Mouse (Mus musculus) lung, embryonic 14.5 days (tissue): ENCODE data around the gene Mettl7b. TPM values are rescaled to one million over a fixed set of nuclear protein-coding genes. Genes with fewer than 3 reads are reported as not detected.

Source experiments
- ATAC-seq: fragments of 200-750 bp; cut with Nextera tagmentation; 2 replicates; pipeline ENCODE4 v1.8.0; 2017; ENCODE audit warnings: mild to moderate bottlenecking, moderate TSS enrichment, moderate library complexity; ENCODE audit not compliant: insufficient read depth
- DNase-seq: peaks from one replicate; pipeline ENCODE4 v3.0.0-alpha.2; 2015
- H3K27ac ChIP-seq: fragments of 300-500 bp; sonication (generic); 2 replicates; pipeline ENCODE4 v1.5.1; 2014; ENCODE audit warnings: low read depth, mild to moderate bottlenecking, moderate library complexity
- H3K27me3 ChIP-seq: fragments of 300-500 bp; sonication (generic); 2 replicates; pipeline ENCODE4 v1.6.1; 2014; ENCODE audit warnings: low read length, control low read depth; ENCODE audit not compliant: insufficient read depth
- H3K36me3 ChIP-seq: fragments of 300-500 bp; sonication (generic); 2 replicates; pipeline ENCODE4 v1.6.1; 2014; ENCODE audit warnings: control low read depth; ENCODE audit not compliant: insufficient read depth
- H3K4me1 ChIP-seq: fragments of 300-500 bp; sonication (generic); 2 replicates; pipeline ENCODE4 v1.6.1; 2014; ENCODE audit warnings: antibody characterized with exemption, control low read depth; ENCODE audit not compliant: insufficient read depth
- H3K4me2 ChIP-seq: fragments of 300-500 bp; sonication (generic); 2 replicates; pipeline ENCODE4 v1.6.1; 2014; ENCODE audit warnings: mild to moderate bottlenecking
- H3K4me3 ChIP-seq: fragments of 300-500 bp; sonication (generic); 2 replicates; pipeline ENCODE4 v1.5.1; 2014; ENCODE audit warnings: low read depth, low read length
- H3K9ac ChIP-seq: fragments of 300-500 bp; sonication (generic); 2 replicates; pipeline ENCODE4 v1.6.1; 2014
- H3K9me3 ChIP-seq: fragments of 300-500 bp; sonication (generic); 2 replicates; pipeline ENCODE4 v1.6.1; 2016; ENCODE audit warnings: low read depth, low read length, control low read depth
- CTCF ChIP-seq: IDR thresholded peaks from 2 replicates; pipeline ENCODE4 v1.5.1; 2016; ENCODE audit warnings: antibody characterized with exemption, low read depth
- WGBS: fragments of 180-500 bp; shearing (Covaris S2); extraction: QIAGEN DNeasy Blood & Tissue Kit; methylation state at CpG from one replicate; pipeline ENCODE4 v1.1.7; 2014; 5-methylcytosine and 5-hydroxymethylcytosine counted together
- polyA plus RNA-seq: library from polyadenylated mRNA; unstranded; fragments of >200 nt; fragmentation: Nextera tagmentation; extraction: Ambion mirVana; gene quantifications from 2 replicates; pipeline ENCODE4 v1.2.1, GENCODE M21; 2014

Gene Mettl7b
- polyA plus RNA-seq, 1 experiment from 2014 or later, result not detected

- no peaks in the 10 kb centered on the region for H3K4me1 ChIP-seq
- peaks cover 48% of the 10 kb centered on the region for H3K27me3 ChIP-seq
- peak within 1 kb of the TSS; percentile 30 for H3K9ac ChIP-seq
- peak within 1 kb of the TSS; percentile 41 for H3K4me3 ChIP-seq
- DNase-seq (peak; percentile 62), ATAC-seq (peak; percentile 82)
- H3K27ac ChIP-seq, result no peak within 1 kb of the TSS
- H3K9me3 ChIP-seq, result no peaks in the 10 kb centered on the region
- H3K4me2 ChIP-seq, result peak within 1 kb of the TSS; percentile 72
- under 1% methylated on average over 26 of the region's 26 CpGs for WGBS
- H3K36me3 ChIP-seq, result no peaks in the 10 kb centered on the region
- TF ChIP-seq CTCF, result no peak
These were observed 27.2 kb downstream of the Mettl7b start, which contains the start of gene Itga7 for GRCm38 (mm10) chr10:128933574-128933973. Itga7 (plus strand) TSS chr10:128933818.

- H3K9ac ChIP-seq, result no peak overlapping the region
These were observed 29.3 kb downstream of the Mettl7b start for GRCm38 (mm10) chr10:128931441-128931840.

GRCm38 (mm10) chr10:128929638-128930378, 31.0 kb downstream of the Mettl7b start:
- Histone ChIP-seq H3K27ac (no peak overlapping the region), H3K9ac (no peak overlapping the region), H3K9me3 (no peaks in the 10 kb centered on the region), H3K4me2 (no peak overlapping the region), H3K27me3 (peaks cover 37% of the 10 kb centered on the region), H3K36me3 (no peaks in the 10 kb centered on the region), H3K4me3 (no peak overlapping the region), H3K4me1 (no peaks in the 10 kb centered on the region)
- TF ChIP-seq CTCF, result no peak
- peak; percentile 12; the same call in 1 of the 2 replicates for ATAC-seq
- peak; percentile 55 for DNase-seq
- 36% methylated on average over 7 of the region's 7 CpGs for WGBS

More at GRCm38 (mm10) chr10:128931441-128931840, 29.3 kb downstream of the Mettl7b start:
- Histone ChIP-seq H3K9me3 (no peaks in the 10 kb centered on the region), H3K27me3 (peaks cover 48% of the 10 kb centered on the region), H3K4me1 (no peaks in the 10 kb centered on the region), H3K36me3 (no peaks in the 10 kb centered on the region), H3K4me3 (no peak overlapping the region), H3K4me2 (no peak overlapping the region), H3K27ac (no peak overlapping the region)
- TF ChIP-seq CTCF, result no peak
- ATAC-seq (no peak), DNase-seq (no peak)
- 47% methylated on average over 2 of the region's 2 CpGs for WGBS

GRCm38 (mm10) chr10:128928356-128928755, 32.4 kb downstream of the Mettl7b start:
- no peak for TF ChIP-seq CTCF
- Histone ChIP-seq H3K4me3 (no peak overlapping the region), H3K9me3 (no peaks in the 10 kb centered on the region), H3K36me3 (no peaks in the 10 kb centered on the region), H3K4me2 (no peak overlapping the region), H3K27me3 (peaks cover 22% of the 10 kb centered on the region), H3K27ac (no peak overlapping the region), H3K9ac (no peak overlapping the region), H3K4me1 (no peaks in the 10 kb centered on the region)
- ATAC-seq (no peak), DNase-seq (peak; percentile 31)
- 26% methylated on average over 4 of the region's 4 CpGs for WGBS

GRCm38 (mm10) chr10:128923935-128924334, 36.9 kb downstream of the Mettl7b start, which contains the start of gene Bloc1s1:
Bloc1s1 (minus strand) TSS chr10:128924035.
- Histone ChIP-seq H3K9me3 (no peaks in the 10 kb centered on the region), H3K4me3 (peak within 1 kb of the TSS; percentile 76), H3K9ac (peak within 1 kb of the TSS; percentile 69), H3K4me1 (peaks cover 3% of the 10 kb centered on the region; the same call in 1 of the 2 replicates), H3K27me3 (no peaks in the 10 kb centered on the region), H3K4me2 (peak within 1 kb of the TSS; percentile 74), H3K36me3 (peaks cover 8% of the 10 kb centered on the region; the same call in 1 of the 2 replicates), H3K27ac (peak within 1 kb of the TSS; percentile 89)
- DNase-seq (no peak), ATAC-seq (no peak)
- 68% methylated on average over 9 of the region's 9 CpGs for WGBS
- no peak for TF ChIP-seq CTCF

GRCm38 (mm10) chr10:128923013-128923691, 37.6 kb downstream of the Mettl7b start:
- peak; percentile 95 for ATAC-seq
- WGBS, result under 1% methylated on average over 39 of the region's 42 CpGs

GRCm38 (mm10) chr10:128922822-128923012, 38.1 kb downstream of the Mettl7b start, which contains the start of gene Rdh5:
Rdh5 (minus strand) TSS chr10:128922888.
- Histone ChIP-seq H3K4me2 (peak within 1 kb of the TSS; percentile 74), H3K9ac (peak within 1 kb of the TSS; percentile 69), H3K27ac (peak within 1 kb of the TSS; percentile 89), H3K4me3 (peak within 1 kb of the TSS; percentile 76), H3K9me3 (no peaks in the 10 kb centered on the region), H3K4me1 (peaks cover 3% of the 10 kb centered on the region; the same call in 1 of the 2 replicates), H3K27me3 (no peaks in the 10 kb centered on the region), H3K36me3 (peaks cover 17% of the 10 kb centered on the region)
- no peak for TF ChIP-seq CTCF
- no peak for DNase-seq
- 8% methylated on average over 1 of the region's 1 CpGs for WGBS
- ATAC-seq, result no peak

More at GRCm38 (mm10) chr10:128923013-128923691, 37.6 kb downstream of the Mettl7b start:
- H3K27me3 ChIP-seq, result no peaks in the 10 kb centered on the region
- peak overlapping the region; percentile 76 for H3K4me3 ChIP-seq
- peak overlapping the region; percentile 74 for H3K4me2 ChIP-seq
- H3K27ac ChIP-seq, result peak overlapping the region; percentile 89
- peak; percentile 53 for TF ChIP-seq CTCF
- peaks cover 3% of the 10 kb centered on the region; the same call in 1 of the 2 replicates for H3K4me1 ChIP-seq
- peak; percentile 97 for DNase-seq
- H3K9ac ChIP-seq, result peak overlapping the region; percentile 69
- peaks cover 12% of the 10 kb centered on the region for H3K36me3 ChIP-seq
- no peaks in the 10 kb centered on the region for H3K9me3 ChIP-seq
